Mouse (Mus musculus) retina, adult 2 months (tissue): ENCODE data around the gene Rgs6.

ENCODE experiments used
- DNase-seq: peaks from one replicate; pipeline ENCODE4 v3.0.0-alpha.2; 2012; ENCODE audit warnings: low read depth, low spot score

Rgs6 gene

DNA sequence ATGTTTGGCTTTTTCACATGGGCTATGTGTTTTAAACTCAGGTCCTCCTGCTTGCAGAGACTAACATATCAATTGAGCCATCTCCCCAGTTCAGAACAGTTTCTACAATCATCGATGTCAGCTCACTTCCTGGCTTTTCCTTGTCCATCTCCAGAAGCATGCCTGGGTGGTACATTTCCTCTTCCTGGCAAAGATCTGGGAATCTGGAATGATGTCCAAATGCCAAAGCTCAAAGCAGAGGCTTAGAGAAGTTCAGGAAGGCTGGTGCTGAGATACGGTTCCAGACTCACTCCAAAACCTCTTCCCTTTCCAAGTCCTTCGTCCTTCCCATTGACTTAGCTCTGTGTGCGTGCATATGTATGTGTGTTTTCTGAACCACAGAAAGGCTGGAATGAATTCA lies 59.8 kb downstream of the Rgs6 start:
- no peak for DNase-seq

DNA sequence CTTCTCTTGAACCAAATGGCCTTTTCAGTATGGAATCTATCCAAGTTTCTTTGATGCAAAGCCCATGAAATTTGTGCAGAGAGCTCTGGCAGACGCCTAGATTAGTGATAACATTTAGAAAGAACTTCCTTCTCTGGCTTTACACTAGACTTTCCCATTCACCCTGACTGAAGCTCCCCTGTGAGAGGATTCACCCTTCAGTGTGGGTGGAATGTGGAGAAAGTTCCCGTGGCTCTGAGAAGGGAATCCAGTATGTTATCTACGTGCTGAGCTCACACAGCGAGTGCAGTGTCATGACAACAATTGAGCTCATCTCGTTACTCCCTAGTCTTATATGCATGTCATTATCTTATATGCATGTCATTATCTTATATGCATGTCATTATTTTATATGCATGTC lies 61.9 kb downstream of the Rgs6 start:
- no peak for DNase-seq

DNA sequence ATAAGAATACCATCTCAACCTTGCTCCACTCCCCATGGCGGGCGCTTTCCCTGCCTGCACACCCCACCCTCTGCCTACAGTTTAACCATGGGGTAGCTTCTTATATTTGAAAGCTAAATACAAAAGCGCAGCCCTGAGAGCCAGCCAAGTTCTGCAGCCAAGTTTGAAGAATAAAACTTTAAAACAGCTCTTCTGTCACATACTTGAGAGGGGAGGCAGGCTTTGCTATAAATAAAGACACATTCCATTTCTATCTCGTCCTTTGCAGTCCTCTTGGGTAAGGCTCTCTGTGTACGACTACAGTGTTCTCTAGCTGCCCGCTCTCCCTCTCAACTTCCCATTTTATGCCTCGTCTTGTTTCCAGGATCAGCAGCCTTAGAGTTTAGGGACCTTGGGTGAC lies 76.5 kb downstream of the Rgs6 start:
- no peak for DNase-seq

DNA sequence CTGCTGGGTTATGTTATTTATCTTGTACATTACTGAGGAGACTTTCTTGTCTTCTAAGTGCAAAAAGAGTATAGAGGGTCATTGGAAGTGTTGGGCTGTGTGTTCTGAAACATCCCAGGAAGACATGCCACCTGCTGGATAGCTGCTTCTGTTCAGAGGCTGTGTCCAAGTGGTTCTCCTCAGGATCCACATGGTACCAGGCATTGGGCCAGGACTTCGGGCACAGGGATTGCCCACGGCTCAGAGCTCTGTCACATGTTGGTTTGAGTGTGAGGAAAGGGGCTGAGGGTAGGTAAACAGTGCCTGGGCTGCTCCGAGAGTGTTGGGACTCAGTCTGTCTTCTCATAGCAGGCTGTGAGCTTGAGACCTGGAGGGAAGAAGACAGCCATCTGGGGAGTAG lies 79.3 kb downstream of the Rgs6 start:
- no peak for DNase-seq

DNA sequence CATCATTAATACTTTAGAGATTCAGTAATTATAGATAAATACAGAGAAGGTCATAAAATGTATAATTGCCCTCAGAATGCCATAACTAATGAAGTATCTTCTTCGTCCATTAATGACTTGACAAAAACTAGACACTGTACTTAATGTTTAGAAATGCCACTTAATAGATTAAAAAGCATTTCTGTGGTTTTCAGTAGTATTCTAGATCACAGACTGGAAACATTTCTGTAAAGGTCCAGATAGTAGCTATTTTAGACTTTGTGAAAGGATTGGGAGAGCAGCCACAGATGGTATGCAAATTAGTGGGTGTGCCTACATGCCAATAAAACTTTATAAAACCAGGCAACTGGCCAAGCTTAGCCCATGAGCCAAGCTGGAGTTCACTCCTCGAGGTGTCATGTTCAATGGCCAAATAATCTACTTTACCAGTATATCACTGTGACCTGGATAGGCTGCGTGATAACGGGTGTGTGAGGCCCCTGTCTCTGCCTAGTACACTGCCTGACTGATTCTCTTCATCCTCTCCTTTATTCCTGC lies 82.2 kb downstream of the Rgs6 start:
- DNase-seq = no peak

DNA sequence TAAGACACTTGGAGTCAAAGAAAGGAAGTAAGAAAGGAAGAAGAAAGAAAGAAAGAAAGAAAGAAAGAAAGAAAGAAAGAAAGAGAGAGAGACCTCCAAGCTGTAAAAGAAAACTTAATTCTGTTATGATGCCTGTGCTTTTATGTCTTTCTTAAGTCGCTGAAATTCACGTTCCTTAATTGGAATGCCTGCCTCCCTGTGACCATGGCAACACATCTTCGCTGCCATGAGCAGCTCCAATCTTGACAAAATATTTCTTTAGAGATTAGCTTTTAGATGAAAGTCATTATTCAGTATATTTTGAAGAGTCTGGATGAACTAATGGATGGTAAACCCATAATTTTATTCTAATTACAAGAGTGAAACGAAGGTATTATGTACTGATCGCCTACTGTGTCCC lies 83.5 kb downstream of the Rgs6 start:
- DNase-seq = no peak

DNA sequence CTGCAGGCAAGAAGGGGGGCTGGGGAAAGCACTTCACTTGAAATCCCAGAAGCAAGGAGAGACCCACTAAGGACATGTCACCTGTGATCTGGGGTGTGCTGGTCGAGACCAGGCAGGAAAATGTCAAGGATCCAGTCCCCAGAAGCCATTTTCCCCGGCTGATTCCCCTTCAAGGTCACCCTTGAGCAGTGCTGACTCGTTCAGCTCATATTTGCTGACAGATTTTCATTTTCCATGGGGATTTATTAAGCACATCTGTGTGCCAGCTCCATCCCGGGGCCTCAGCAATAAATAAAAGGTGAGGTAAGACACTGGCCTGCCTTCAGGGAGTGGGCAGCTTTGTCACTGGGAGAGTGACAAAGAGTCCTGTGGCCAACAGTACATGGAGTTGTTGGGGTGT lies 87.0 kb downstream of the Rgs6 start:
- DNase-seq = no peak

DNA sequence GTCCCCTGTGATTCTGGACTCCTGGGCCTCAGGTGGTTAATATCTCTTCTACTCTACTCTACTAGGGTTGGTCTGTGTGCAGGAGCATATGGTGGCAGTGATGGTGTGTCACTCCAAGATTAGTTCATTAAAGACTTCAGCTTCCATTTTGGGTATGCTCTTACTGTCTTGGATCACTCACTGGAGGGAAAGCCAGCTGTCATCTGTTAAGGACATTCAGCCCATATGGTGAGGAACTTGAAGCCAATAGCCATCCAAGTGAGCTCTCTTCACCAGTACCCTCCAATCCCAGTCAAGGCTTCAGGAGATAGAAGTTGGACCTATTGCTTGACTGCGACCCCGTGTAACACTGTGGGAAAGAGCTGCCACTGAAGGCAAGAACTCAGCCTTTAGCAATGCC lies 98.9 kb downstream of the Rgs6 start:
- no peak for DNase-seq

DNA sequence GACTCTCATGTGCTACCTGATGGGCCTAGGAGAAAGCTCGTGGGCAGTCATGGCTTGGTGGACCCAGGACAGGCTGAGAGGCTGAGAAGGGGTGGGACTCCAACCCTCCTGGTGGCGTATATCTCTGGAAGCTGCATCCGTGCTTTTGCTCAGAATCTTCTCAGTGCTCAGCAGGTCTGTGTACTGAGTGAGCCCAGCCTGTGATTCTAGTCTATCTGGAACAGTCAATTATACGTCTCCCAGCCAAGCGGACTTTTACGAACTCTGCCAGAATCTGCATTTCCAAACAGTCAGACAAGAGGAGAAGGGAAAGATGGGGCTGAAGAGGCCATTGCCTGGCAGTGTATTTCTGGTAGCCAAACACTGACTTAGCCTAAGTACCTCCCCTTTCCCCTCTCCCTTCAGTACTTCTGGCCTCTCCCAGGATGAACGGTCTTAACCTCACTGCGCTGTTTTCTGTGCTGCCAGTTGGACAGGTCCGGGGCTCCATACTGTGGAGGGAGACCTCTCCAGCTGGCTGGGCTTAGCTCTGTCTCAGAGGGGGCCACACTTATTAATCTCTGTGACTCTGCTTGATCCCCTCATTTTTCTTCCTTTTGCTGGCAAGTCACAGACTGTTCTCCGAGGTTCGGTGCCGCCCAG lies 110.9 kb downstream of the Rgs6 start:
- DNase-seq = no peak

DNA sequence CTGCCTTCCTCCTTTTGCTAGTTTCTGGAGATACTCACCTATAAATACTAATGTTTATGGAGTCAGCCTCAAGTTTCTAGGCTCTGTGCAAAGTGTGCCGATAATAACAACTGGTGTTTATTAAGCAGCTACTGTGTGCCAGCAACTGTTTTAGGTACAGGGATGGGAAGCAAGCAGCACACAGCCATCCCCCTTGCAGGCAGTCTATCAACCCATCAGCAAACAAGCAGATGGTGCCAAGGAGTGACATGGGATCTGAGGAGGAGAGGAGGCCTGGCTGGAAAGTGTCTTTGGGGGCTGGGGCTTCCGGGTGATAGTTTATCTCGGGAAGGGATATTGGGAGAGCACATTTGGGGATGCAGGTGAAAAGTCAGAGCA lies 111.4 kb downstream of the Rgs6 start:
- no peak for DNase-seq

DNA sequence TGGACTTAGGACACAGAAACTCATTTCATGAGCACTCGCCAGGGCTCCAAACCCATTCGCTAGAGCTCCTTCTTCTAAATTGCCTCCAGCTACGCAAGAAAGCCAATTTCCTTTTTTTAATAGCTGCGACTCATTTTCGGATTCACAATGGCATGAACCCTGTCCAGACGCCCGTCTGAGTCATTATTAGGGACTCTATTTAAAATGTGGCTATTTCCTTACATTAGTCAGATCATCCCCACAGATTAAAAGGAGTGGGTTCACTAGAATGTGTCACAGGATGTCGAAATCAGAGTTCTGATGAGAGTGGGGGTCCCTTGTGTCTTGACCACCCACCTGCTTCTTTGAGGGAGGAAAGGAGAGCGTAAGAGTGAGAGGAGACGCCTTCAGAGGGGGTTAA lies 112.1 kb downstream of the Rgs6 start:
- DNase-seq = no peak

DNA sequence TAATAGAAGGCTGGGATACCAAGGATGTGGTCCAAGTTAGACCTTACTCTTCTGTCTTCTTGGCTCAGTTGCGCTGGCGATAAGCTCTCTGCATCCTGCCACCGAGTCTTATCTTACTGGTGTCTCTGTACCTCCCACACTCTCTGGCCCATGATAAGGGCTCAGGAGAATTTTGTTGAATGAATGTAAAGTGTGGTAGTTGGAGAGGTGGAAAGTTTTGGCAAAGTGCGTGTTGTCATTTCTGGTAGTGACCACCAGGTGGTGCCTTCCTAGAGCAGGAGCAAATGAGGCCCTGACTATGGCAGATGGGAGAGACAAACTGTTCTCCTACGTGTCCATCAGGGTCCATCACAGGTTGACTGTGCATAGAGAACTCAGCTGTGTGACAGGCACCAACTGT lies 112.7 kb downstream of the Rgs6 start:
- no peak for DNase-seq

DNA sequence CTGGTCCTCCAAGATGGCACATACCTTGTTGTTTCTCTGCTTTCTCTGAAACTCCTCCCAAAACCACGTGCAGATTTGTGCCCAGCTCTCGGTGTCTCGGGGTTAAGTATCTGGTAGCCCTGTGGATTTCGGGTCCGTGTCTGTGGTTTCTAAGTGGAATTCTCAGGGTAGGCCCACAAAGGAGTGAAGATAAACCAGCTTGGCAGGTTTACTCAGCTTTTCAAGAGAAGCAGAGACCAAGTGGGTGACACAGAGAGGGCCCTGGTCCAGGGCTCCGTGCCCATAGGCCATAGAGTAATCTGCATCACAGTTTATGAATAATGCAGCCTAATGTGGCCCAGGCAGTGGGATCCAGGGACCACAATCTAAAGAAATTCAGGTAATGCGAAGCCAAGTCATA lies 113.3 kb downstream of the Rgs6 start:
- no peak for DNase-seq

DNA sequence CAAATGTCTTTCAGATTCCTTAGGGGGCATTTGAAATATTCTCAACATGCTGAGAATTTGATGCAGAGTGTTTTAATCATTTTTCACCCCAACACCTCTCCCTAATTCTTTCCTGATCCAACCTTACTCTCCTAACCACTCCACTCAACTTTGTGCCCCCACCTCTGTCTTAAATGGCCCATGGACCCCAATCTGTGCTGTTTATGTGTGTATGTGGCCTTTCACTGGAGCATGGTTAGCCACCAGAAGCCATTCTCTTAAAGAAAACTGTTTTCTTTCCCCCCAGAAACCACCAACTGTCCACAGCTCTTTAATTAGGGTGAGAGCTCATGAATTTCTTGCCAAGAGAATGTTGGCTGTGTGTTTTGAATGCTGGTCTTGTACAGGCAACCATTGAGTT lies 122.3 kb downstream of the Rgs6 start:
- DNase-seq = no peak

DNA sequence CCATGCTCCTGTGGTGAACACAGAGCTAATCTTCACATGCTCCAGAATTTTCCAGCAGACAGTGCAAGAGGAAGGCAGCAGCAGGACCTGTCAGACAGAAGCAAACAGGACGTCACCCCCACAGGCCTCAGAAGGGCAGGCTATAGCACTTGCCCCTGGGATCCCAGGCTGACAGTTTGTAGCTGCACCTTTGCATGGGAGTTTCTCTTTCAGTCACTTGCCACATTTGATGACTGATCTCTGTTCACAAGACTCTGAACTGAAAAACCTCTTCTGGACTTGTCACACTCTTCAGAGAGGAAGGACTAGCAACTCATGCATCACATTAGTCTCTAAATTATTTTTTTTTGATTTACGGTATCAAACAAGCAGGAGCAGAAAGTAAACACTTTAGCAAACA lies 126.2 kb downstream of the Rgs6 start:
- no peak for DNase-seq

DNA sequence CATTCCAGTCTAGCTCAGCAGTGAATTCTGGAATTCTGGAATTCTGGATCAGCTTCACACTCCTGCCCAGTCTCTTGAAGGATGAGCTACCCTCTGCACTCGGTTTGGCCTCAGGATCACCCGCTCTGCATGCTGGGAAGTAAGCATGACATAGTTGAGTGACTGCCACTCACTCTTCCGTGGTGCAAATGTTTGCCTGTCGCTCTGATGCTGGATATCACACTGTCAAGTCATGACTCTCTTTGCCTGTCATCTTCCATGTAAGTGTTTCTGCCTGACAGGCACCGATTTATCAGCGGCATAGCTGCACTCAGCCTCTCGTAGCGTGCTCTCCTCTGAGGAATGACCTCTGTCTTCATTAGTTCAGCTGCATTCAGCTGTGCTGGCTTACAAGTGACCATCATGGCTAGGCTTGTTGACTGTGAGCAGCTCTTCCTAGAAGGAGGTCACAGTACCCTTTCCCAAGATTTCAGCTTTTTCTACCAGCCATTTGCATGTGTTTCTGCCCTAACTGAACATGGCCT lies 135.0 kb downstream of the Rgs6 start:
- DNase-seq = no peak

DNA sequence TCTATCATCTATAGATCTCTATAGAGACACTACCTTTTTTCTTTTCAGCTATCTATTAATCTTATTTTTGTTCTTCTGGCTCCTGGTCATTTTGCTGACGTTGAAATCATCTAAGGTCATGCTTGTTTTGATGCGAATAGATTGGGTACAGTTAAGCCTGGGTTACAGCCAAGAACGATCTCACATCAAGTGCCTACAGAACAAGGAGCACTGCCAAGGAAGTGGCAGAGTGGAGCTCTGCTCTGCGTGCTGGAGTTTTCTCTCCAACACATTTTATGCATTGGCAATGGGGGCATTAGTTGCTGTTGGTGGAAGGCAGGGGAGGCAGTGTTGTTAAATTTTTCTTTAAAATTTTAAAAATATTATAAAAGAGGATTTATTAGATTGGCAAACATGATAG lies 138.2 kb downstream of the Rgs6 start:
- no peak for DNase-seq

DNA sequence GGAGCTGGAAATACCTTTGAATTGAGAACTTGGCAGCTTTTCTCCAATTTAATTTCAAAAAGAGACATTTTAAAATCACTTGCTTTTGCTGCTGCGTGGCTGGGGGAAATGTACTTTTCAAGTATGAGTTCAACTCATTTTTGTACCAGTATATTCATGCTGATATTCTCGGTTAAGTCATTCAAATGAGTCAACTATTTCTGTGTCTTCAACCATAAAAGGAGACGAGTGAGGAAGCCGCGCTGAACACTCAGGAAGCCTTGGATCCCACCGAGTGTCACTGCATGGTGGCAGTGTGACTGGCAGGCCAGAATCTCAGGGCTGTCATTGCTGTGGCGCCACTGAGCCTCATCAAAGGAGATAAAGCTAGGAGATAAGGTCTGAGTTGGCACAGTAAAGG lies 143.5 kb downstream of the Rgs6 start:
- no peak for DNase-seq

DNA sequence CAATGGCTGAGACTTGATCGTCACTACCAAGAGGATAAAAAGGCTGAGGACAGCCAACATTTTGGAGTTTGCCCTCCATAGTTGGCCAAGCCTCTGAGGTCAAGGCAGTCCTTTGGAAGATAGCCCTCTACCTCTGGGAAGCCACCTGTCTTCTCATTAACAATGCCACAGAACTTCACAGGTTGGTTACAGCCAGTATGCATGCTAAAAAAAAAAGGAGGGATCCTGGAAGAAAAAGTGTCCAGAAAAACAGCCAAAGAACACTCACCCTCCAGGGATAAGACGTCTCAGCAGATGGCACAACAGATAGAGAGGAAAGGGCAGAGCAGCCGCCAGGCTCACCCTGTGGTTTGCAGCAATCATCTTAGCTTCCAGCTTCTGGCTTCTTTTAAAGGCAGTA lies 154.9 kb downstream of the Rgs6 start:
- no peak for DNase-seq

DNA sequence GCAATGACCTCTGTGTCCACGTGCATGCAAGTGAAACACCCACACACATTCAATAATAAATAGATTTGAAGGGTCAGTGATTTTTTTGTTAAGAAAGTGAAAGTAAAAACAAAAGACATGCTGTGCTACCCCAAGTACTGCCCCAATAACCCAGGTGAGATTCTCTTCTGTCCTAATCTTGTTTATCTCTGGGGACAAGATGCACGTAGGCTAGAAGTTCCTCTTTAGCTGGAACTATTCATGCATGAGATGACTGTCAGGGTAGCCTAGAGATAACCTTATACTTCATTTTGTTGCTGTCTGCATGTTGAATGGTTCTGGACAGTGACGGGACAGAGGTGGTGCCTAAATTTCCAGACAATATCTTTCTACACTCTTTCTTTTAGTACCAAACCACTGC lies 155.9 kb downstream of the Rgs6 start:
- DNase-seq = no peak

DNA sequence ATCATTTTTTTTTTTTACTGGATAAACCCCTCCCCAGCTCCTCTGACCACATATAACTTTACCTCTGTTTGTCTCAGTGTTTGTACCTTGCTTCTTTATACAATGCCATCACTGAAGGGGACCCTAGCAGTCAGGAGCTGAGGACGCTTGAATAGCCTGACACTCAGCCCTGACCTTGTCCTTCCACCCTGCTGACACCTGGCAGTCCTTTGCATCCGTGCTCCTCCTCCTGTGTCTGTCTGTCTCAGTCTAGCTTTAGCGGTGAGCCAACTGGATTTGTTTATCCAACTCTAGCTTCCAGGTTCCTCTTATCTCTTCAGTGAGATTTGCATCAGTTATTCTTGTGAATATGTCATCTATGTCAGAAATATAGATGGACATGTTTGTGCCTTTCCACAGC lies 156.7 kb downstream of the Rgs6 start:
- DNase-seq = no peak

DNA sequence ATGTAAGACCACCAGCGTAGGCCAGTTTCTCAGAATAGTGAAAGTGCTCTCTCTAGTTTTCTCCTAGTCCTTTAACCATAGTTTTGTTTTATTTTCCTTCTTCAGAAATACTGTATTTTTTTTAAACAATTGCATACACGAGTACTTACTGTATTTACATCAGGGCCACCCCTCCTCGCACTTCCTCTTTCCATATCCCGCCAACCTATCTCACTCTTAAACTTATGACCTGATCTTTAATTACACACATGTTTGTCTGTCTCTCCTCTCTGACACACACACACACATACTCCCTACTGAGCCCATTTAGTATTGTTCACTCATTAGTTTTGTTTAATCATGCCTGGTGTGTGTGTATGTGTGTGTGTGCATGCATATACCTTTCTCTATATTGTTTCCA lies 159.0 kb downstream of the Rgs6 start:
- DNase-seq = no peak

DNA sequence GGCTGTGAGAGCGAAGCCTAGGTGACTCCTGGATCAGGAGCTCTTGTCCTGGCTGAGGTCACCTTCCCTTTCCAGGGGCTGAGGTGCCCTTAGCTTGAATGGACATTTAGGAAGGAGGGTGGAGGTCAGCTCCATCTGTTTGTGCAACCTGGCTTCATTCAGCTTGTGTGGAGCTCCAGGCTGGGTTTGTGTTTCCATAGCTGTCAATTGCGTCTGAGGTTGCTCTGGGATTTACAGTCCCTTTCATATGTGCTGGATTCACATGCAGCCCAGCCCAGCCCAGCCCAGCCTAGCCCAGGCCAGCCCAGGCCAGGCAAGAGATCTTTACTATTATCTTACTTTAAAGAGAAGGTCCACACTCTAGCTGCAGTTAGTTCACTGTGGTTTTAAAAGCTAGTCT lies 163.8 kb downstream of the Rgs6 start:
- DNase-seq = no peak

DNA sequence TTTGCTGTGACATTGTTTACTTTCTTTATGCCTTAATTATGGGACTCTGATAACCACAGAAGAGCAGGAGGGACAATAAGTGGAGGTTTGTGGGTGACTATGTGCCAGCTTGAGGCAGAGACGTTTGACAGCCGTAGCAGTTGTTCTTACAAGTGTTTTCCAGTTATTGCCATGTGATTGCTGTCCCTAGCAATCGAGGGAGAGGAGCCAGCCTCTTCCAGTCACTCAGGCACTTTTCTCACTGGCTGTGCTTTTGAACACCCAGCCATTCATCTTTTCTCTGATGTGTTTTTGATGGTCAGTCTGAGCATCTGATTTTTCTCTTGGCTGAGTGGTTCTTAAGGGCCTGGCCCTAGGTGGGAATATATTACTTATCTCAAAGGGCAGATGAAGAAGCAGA lies 166.4 kb downstream of the Rgs6 start:
- DNase-seq = no peak
